In the genomic region with DNA sequence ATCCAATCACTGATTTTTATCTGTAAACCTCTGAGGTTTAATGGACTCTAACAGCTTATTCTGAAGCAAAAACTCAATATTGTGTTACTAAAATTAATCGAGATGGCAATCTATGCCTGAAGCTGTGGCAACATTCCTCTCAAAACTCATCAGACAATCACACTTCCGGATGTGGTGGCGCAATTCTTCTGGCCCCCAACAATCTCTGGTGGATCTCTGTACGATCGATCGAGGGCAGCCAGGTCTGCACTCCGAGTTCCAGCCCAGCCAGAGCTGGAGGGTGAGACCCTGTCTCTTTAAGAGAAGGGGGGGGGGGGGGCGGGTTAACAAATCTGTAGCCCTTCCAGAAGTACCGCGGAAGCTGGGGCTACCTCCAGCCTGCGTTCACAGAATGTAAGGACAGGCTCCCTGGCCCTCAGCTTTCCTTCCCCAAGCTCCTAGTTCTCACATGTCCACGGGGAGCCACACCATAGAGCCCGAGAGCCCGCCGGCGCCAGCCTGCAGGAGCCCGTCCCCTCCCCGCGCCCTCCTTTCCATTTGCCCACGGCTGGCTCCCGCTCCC, we compare ENCODE assay signal across 8 mouse cellular contexts. TPM values are rescaled to one million over a fixed set of nuclear protein-coding genes. Genes with fewer than 3 reads are reported as not detected.
A peak's percentile ranks its signal among the peaks of the same experiment; 100 is the strongest.
DNase-seq lines count a peak whose midpoint lies in the region; ATAC-seq and TF ChIP-seq lines count a peak whose summit lies in the region.

No protein-coding gene starts in this region.

- peak overlapping the region; percentile 80 for H3K27ac ChIP-seq in kidney, postnatal 0 days
- H3K27ac ChIP-seq in midbrain, embryonic 15.5 days, result no peak overlapping the region

- DNase-seq in kidney, postnatal 0 days (ENCODE audit: low spot score), result no peak
- no peak for DNase-seq in kidney, postnatal 36 days
- DNase-seq in embryo, embryonic 11.5 days (ENCODE audit: low read depth, low spot score), result peak; percentile 41
- DNase-seq in urinary bladder, postnatal 25 days (ENCODE audit: low spot score), result no peak
- DNase-seq in right cerebral cortex, postnatal 25 days, result no peak
- no peak for DNase-seq in cerebellum, postnatal 14 days

- peak overlapping the region; percentile 87 for H3K4me3 ChIP-seq in kidney, postnatal 0 days (replicated peaks; ENCODE audit: low read depth, low read length)
- H3K4me3 ChIP-seq in midbrain, embryonic 15.5 days, result peak overlapping the region; percentile 74

- ATAC-seq in kidney, postnatal 0 days (replicated peaks; ENCODE audit: low FRiP score, low read depth), result peak; percentile 66
- peak; percentile 6 for ATAC-seq in inflammation-experienced regulatory T-cells, adult 6 months
- peak; percentile 76 for ATAC-seq in midbrain, embryonic 15.5 days (replicated peaks)

- H3K9ac ChIP-seq in kidney, postnatal 0 days (ENCODE audit: low read depth, low read length), result peak overlapping the region; percentile 68
- peak overlapping the region; percentile 40 for H3K9ac ChIP-seq in midbrain, embryonic 15.5 days

- peaks cover 7% of the 10 kb centered on the region; the same call in 1 of the 2 replicates for H3K36me3 ChIP-seq in kidney, postnatal 0 days (ENCODE audit: insufficient read depth, low read length)
- H3K36me3 ChIP-seq in midbrain, embryonic 15.5 days (replicated peaks), result peaks cover 16% of the 10 kb centered on the region

- no peak for TF ChIP-seq CTCF in kidney, postnatal 0 days (IDR thresholded peaks at IDR 0.05; ENCODE audit: low read depth)

- no peaks in the 10 kb centered on the region for H3K4me1 ChIP-seq in kidney, postnatal 0 days (replicated peaks; ENCODE audit: insufficient read depth, low read length)
- H3K4me1 ChIP-seq in midbrain, embryonic 15.5 days, result peaks cover 15% of the 10 kb centered on the region; the same call in 1 of the 2 replicates

- peak overlapping the region; percentile 75 for H3K4me2 ChIP-seq in kidney, postnatal 0 days (ENCODE audit: low read length)
- H3K4me2 ChIP-seq in midbrain, embryonic 15.5 days, result peak overlapping the region; percentile 93

- WGBS in kidney, postnatal 0 days, result under 1% methylated on average over 20 of the region's 21 CpGs
- 1% methylated on average over 21 of the region's 21 CpGs for WGBS in midbrain, embryonic 15.5 days

- no peaks in the 10 kb centered on the region for H3K9me3 ChIP-seq in kidney, postnatal 0 days (replicated peaks; ENCODE audit: low read length)
- no peaks in the 10 kb centered on the region for H3K9me3 ChIP-seq in midbrain, embryonic 15.5 days

- no peaks in the 10 kb centered on the region for H3K27me3 ChIP-seq in kidney, postnatal 0 days (ENCODE audit: insufficient read depth, low read length)
- no peaks in the 10 kb centered on the region for H3K27me3 ChIP-seq in midbrain, embryonic 15.5 days (replicated peaks)

RNA-seq across cellular contexts. Expression of a gene that starts 0.5 kb away (rescaled TPM):
- polyA plus RNA-seq in kidney, postnatal 0 days (2015; fragmentation: Nextera tagmentation; extraction: Ambion mirVana), result 3.8 and 4.8 TPM in 2 replicates
- 10 to 100 TPM in 1 of 3 experiments, 1 to 10 TPM in 2; 1.6 to 13.2 (median 2.2) TPM for polyA plus RNA-seq in inflammation-experienced regulatory T-cells, adult 6 months (2017; shearing (Covaris generic))
- 1.0 and 1.7 TPM in 2 replicates for polyA plus RNA-seq in midbrain, embryonic 15.5 days (2015; fragmentation: Nextera tagmentation; extraction: Ambion mirVana)

RNA-seq across cellular contexts. Expression of a gene that starts 56.8 kb away (rescaled TPM):
- 16.9 and 19.3 TPM in 2 replicates for polyA plus RNA-seq in kidney, postnatal 0 days (2015; fragmentation: Nextera tagmentation; extraction: Ambion mirVana)
- 10 to 100 TPM; 19.0 to 20.3 (median 19.3) TPM for polyA plus RNA-seq in inflammation-experienced regulatory T-cells, adult 6 months (2017; shearing (Covaris generic))
- polyA plus RNA-seq in midbrain, embryonic 15.5 days (2015; fragmentation: Nextera tagmentation; extraction: Ambion mirVana), result 22.2 and 23.4 TPM in 2 replicates

Comparison
In these comparisons a context has a peak if more than half of its experiments do, and no peak if none do; other contexts are left out.
1. ATAC-seq: peak in every context shown above with its lines; median percentile 76 in midbrain, embryonic 15.5 days; 66 in kidney, postnatal 0 days; 6 in inflammation-experienced regulatory T-cells, adult 6 months.